Mouse (Mus musculus) embryo, embryonic 10.5 days (tissue): ENCODE data around the gene Pqlc2.
A peak's percentile ranks its signal among the peaks of the same experiment; 100 is the strongest.

Source experiments
- DNase-seq: peaks from one replicate; pipeline ENCODE4 v3.0.0-alpha.2; 2015; ENCODE audit warnings: low spot score

Gene Pqlc2

DNA sequence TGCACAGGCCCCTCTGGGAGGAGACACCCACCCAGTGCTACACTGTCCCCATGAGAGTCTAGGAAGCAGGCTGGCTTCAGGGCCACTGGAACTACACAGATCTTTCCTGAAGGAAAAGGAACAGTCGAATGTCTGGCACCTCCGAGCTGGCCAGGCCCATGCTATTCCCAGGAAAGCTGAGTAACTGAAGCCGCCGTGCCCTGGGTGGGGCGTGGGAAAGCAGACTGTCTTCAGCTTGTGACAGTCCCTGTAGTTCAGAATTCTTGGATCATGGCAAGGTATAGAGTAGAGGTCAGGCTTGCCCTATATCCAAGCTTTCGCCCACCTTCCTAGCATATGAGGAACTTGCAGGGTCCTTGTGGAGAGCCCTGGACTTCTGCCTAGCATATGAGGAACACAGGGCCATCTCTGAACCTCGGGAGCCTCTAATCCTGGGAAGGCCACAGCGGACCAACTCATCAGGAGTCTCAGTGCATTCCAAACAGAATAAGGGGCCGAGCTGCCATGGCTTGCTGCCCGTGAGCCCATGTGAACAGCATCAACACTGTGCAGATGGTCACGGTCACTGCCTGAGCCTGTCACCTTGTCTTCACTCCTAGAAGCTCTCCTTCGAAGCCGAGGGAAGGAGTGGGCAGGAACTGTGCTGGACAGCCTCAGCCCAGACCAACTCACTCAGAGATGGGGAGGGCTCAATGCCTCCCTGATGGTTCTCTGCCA is 44.6 kb downstream of the Pqlc2 start:
- DNase-seq, result no peak

DNA sequence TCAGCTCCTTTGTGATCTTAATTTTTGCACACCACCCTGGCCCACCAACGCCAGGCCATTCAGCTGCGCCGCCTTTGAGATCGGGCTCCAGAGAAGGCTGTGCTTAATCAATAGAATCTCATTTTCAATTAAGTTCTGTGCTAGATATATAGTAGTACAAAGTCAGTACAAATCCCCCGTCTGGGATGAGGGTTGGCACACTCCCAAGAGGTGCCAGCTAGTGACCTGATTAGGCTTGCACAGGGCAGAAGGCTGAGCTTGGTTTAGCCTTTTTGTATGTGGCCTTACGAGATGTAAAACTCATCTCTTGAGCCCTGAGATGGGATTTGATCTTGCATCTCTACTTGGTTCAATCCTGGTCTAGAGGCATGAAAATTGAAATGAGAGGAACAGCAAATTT is 47.5 kb downstream of the Pqlc2 start:
- DNase-seq, result no peak

DNA sequence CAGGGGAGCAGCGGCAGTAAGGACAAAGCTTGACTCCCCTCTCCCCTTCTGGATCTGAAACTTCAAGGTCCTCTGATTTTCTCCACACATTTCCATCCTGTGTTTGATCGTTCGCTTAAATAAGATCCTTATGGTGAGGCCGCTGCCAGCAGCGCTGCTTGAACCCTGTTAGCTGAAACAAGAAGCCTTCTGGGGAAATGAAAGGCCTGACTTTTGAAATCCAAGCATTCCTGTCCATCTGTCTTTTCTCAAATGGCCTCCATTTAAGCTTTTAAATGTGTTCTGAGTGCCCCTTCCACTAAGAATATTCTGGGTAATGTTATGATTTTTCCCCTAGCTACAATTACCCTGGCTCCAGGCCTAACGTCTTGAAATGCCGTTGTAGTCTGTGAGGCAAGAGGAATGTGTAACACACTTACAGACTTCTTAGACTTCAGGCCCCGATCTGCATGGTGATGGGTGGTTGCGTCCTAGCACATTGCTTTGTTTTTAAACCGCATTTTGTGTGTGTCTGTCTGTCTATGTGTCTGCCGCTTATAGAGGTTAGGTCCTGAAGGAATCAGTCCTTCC is 51.1 kb downstream of the Pqlc2 start:
- DNase-seq, result no peak

DNA sequence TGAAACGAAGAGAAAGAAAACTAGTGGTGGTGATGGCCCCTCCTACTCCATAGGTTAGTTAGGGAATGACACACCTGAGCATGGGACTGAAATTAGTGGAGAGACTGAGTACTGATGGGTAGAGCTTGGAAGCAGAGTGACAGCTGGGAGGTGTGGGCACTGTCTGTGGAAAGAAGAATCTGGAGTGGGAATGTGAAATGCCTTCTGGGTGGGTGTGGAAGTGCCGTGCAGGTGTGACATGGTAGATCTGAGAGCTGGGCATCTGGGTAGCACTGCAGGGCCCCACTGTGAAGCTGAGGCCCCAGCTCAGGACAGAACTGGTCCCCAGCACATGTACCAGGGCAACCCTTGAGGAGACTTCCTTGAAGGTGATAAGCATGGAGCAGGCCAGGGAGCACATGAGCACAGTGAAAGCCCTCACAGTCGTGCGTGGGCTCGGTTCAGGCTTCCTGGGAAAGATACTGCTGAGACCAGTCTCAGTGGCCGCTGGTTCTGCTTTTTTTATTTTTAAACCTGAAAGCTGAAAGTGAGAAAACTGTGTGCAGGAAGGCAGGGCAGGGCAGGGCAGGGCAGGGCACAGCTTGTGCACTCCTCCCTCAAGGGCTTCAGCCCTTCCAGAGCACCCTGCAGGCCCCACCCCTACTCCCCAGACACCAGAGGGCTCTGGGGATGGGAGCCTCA is 51.7 kb downstream of the Pqlc2 start:
- no peak for DNase-seq

DNA sequence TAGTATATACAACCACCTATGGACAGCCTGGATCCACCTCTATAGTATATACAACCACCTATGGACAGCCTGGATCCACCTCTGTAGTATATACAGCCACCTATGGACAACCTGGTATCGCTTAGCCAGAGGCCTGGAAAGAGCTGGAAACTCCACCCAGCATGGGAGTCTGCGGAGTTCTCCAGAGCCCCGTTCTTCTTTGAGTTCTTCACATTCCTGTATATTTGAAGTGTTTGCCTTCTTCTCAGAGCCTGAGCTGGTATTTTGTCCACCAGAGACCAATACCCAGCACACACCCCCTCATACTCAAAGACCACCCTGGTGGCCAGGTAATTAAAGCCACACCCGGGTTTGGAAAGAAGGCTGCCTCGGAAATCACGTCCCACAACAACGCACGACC is 53.8 kb downstream of the Pqlc2 start:
- no peak for DNase-seq

DNA sequence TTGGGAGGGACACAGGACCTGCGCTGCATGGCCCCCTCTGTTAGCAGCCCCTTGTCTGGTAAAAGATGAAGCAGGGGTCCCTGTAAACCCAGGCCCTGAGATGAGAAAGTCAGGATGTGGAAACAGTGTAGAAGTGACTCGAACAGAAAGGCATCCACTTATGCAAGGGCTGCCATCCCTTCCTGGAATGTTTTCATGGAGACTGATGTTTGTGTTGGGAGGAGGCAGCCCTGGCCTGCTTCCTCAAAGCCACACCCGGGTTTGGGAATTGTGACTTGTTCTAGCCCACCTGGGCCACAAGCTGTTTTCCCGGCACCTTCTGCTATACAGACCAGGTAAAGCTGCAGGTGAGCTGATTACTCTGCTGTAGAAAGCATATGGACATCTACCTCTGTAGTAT is 54.4 kb downstream of the Pqlc2 start:
- no peak for DNase-seq

DNA sequence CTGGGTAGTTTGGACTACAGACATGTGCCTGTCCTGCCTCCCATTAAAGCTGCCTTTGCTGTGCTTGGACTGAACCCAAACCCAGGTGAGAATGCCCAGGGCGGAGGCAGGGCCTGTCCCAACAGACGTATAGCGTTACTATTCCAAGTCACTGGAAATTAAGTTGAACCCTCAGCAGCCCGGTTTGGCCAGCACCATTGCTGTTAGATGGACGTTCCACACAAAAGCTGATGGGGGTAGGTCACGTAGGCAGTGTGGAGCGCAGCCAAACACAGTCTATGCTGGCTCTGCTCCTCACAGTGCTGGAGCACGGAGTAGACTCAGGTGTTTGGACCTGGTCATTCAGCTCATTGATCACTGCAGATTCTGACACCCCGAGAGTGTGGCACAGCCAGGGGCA is 57.3 kb downstream of the Pqlc2 start:
- no peak for DNase-seq

DNA sequence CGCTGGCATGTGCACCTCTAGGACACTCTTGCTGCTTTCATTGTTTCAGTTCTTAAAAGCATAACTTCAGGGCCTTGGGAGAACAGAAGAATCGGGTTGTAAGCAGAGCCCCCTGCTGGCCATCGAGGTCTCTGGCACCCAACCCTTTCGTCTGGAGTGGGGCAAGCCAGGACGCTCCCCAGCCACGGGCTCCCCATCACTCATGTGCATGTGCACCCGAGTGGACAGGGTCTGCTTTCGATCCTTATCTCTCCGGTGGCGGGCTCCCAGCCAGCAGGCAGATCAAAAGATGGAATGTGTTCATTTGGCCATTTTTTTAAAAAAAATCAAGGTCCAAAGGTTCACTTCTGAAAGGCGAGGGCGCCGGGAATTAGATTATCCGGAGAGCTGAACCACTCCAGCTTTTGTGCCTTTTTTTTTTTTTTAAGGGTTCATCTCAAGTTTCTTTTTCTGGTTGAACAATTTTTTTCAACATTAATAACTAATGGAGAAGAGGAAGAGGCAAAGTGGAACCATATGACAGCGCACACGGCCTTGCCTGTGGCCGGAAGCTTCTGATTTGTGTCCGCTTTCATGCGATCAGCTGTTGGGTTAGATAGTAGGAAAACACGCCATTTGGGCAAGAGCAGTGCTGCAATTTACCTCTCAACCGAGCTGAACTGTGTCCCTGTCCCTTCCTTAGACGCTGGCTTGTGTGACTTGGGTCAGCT is 58.3 kb downstream of the Pqlc2 start:
- peak; percentile 84 for DNase-seq

DNA sequence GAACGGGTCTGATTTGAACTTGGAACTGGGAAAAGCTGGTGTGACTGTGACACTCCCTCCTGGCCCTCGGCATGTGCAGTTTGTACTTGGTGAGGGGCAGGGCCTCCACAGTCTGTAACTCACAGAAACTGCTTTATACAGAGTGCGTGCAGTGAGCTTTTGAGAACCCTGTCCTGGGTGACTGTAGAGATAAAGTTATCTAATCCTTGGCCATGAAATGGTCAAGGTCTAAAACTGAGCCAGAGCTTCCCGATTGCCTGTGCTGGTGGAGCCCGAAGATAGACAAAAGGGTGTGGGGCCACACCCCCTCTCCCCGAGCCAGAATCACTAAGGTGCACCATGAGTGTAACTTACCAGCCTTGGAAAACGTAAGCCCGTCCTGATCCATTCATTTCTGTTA is 59.6 kb downstream of the Pqlc2 start:
- no peak for DNase-seq

DNA sequence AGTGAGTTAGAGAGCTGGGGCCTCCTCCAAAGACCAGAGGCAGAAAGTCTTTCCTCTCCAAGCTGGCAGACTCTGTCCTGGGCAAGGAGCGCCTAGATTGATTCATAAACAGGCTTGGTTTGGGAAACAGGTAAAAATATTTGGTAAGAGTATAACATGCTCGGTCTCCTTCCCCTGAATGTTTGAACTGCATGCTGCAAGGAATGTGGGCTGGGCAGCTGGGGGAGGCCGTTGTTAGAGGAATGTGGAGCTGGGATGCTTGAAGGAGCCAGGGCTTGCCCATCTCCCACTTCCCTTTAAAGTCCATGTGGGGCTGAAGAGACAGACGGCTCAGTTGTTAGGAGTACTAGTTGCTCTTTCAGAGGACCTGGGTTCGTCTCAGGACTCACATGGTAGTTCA is 60.5 kb downstream of the Pqlc2 start:
- DNase-seq, result no peak

DNA sequence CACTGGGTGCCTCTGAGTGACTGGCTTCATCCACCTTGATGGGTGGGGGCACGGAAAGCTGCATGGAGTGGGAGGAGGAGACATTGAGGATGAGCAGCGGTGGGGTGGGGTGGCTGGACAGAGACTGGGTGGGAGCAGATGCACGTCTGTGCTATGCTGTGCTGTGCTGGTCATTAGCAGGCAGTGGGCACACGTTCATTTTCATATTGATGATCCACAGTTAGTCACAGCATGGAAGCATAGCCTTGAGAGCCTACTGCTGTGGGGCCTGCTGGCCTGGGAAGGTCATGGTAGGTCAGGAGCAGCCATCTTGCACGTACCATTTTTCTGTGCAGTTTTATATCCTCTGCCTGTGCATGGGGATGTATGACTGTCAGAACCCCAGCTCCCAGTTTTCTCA is 61.8 kb downstream of the Pqlc2 start:
- no peak for DNase-seq

DNA sequence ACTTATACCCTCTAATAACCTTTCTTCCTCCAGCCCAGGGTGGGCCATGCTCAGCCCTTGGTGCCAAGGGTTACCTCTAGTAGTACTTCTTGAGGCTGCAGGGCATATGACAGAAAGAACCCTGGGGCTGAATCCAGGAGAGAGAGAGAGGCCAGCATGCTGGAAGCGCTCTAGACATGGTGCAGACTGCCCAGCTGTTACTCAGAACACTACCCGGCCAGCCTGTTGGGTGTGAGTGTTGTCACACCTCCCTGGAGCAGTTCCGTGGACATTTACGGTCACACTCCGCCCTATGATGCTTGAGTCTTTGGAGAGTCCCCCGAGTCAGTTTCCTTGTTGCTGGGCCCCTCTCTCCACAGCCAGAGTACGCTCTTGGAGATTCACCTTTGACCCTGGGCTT is 62.5 kb downstream of the Pqlc2 start:
- no peak for DNase-seq

DNA sequence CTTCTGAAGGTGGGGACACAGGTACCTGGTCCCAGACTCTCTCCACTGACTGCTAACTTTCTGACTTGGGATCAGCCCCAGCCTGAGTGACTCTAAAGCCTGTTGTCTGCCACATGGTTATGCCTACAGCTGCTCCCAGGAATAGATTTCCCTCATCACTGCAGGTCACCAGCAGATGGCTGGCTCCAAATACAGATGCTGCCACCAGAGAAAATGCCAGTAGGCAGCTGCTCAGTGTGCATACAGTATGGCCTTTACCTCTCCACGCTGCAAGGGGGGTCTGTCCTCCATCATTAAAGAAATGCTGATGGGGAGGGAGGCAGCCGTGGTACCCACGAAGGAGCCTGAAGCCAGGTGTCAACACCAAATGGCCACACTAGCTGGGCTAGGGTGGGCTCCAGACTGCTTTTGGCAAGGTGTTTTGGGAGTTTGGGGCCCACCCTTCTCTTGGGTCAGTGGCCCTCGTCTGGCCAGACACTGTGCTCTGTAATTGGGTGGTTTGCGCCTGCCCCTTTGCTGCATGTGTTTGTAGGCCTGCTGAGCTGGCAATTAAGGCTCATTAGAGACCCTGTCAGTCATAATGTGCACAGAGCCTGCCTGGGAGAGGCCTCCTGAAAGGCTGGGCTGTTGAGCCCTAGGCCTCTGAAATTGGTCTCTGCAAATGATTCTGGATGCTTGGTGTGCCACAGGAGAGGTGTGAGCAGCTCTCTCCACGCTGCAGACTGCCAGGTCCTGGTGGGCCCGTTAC is 64.2 kb downstream of the Pqlc2 start:
- peak; percentile 53 for DNase-seq

DNA sequence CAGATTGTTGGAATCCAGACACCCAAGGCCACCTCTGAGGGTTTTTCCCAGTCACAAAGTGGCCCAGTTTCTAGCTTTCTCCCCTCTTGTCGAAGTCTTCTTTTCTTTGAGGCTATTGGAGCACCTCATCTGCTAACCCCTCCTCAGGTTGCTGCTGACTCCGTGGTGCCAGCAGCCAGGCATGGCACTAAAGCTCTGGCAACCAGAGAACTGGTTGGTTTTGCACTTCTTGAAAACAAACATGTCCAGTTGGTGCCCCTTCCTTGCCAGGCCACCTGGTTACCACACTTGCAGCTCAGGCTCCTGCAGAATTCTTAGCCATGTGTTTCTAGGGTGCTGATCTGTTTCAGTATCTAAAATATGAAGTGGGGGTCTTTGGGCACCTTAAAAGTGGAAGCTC is 65.0 kb downstream of the Pqlc2 start:
- DNase-seq, result no peak

DNA sequence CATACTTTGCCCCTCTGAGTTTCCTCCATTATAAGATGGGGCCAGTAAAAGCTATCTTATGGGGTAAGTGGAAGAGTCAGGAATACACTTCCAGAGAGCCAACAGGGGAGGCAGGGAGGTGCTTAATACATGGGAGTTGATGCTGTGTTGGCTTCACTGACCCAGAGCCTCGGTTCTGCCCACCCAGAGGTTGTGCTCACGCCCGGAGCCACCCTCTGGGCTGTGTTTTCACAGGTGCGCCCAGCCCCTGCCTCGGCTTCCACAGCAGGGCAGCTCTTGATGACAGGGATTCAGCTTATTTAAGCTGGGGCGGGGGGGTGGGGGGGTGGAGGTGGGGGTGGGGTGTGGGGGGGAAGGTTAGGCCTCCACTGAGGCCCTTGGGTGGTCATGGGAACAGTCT is 65.7 kb downstream of the Pqlc2 start:
- DNase-seq, result no peak

DNA sequence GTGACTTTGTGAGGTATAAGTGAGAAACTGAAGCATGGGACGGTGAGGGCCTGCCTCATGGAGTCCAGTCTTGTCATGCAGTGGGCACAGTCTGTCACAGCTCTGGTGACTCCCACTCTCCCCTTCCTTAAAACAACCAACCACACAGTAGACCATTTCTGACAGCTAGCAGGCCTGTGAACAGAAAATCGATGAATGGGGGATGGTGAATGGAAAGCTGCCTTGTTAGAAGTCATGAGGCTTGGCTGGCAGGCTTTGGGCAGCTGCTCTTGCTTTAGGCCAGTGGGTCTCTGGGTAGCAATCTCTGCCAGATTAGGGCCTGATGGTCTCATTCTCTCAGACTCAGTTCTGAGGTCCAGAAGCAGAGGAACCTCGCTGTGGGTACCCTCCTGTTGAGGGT is 66.3 kb downstream of the Pqlc2 start:
- DNase-seq, result no peak
